Mouse (Mus musculus): ENCODE measurements around the gene 5031439G07Rik. TPM values are rescaled to one million over a fixed set of nuclear protein-coding genes. Genes with fewer than 3 reads are reported as not detected.
A peak's percentile ranks its signal among the peaks of the same experiment; 100 is the strongest.

The 5031439G07Rik gene
- polyA plus RNA-seq, 1 experiment from 2014 or later = 16.2 TPM

DNA sequence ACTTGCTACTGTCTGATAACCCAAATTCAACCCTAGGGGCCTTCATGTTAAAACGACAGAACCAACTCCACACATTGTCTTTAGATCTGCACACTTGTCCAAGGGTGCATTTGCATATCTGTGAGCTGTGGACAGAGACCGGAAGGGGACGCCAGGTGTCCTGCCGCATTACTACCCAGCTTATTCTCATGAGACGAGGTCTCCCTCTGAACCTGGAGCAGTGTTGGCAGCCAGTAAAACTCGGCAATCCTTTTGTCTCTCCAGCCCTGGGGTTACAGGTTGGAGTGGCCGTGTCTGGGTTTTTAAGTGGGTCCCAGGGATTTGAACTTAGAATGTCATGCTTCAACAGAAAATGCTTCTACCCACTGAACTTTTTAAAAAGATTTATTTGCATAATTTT, 11.6 kb upstream of the 5031439G07Rik start:
- no peaks in the 10 kb centered on the region for H3K36me3 ChIP-seq (ENCODE audit: control insufficient read depth, insufficient read depth, low read length)
- H3K9me3 ChIP-seq (ENCODE audit: control insufficient read depth, low read length) = no peaks in the 10 kb centered on the region
- H3K4me3 ChIP-seq (ENCODE audit: low read depth, low read length) = no peak overlapping the region
- no peak overlapping the region for H3K4me2 ChIP-seq (ENCODE audit: low read depth, low read length, severe bottlenecking)
- ATAC-seq (replicated peaks; ENCODE audit: low FRiP score) (no peak), DNase-seq (ENCODE audit: low spot score) (no peak)
- H3K9ac ChIP-seq (ENCODE audit: low read length) = no peak overlapping the region
- H3K27ac ChIP-seq (ENCODE audit: low read depth, low read length) = no peak overlapping the region
- WGBS = 69% methylated on average over 7 of the region's 7 CpGs
- no peaks in the 10 kb centered on the region for H3K27me3 ChIP-seq (ENCODE audit: control insufficient read depth, insufficient read depth, low read length)
- H3K4me1 ChIP-seq (replicated peaks; ENCODE audit: control insufficient read depth, insufficient read depth, low read length) = no peaks in the 10 kb centered on the region

DNA sequence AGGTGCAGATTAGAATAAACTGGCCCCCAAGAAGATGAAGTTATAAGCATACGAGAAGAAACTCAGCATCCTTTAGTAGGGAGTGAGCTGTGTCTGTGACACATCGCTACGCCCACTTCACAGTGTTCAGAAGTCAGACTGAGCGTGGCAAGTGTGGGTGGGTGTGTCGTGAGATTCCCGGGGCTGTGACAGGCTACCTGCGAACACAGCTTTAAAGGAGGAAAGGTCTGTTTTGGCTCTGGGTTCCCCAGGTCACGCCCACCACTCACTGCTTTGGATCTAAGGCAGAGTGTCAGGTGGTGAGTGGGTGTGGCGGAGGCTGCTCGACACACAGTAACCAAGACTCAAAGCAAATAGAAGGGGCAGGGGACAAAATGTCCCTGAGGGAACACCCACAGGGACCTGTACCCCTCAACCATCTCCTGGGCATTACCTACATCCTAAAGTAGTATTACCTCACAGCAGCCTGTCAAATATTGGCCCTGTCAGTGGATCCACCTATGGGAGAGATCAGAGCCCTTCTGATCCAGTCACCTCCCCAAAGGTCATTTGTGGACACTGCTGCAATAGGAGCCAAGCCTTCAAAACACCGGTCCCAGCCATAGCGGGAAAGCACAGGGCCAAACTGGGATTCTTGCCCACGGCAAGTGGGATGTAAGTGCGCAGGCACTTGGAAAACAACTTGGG, 9.6 kb upstream of the 5031439G07Rik start:
- Histone ChIP-seq H3K36me3 (ENCODE audit: control insufficient read depth, insufficient read depth, low read length) (no peaks in the 10 kb centered on the region), H3K9ac (ENCODE audit: low read length) (no peak overlapping the region), H3K27ac (ENCODE audit: low read depth, low read length) (no peak overlapping the region), H3K4me1 (replicated peaks; ENCODE audit: control insufficient read depth, insufficient read depth, low read length) (no peaks in the 10 kb centered on the region), H3K4me3 (ENCODE audit: low read depth, low read length) (no peak overlapping the region), H3K27me3 (ENCODE audit: control insufficient read depth, insufficient read depth, low read length) (no peaks in the 10 kb centered on the region), H3K9me3 (ENCODE audit: control insufficient read depth, low read length) (no peaks in the 10 kb centered on the region), H3K4me2 (ENCODE audit: low read depth, low read length, severe bottlenecking) (no peak overlapping the region)
- ATAC-seq (replicated peaks; ENCODE audit: low FRiP score) (no peak), DNase-seq (ENCODE audit: low spot score) (no peak)
- WGBS = 79% methylated on average over 14 of the region's 14 CpGs

DNA sequence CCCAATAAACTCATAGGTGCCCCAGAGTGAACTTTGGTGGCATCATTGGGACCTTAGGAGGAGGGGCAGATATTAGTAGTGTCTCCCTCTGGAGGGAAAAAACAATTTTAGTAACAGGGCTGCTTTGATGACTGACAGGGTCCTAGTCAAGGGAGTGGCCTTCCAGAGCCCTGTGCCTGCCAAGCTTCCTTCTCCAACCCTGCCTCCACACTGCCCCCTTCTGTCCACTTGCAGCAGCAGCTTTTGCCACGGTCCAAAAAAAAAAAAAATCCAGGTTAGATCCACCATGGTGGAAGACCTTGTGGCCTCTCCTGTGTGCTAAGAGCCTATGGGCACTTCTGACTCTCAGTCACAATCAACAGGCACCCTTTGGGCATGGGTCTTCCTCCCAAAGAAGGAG, 7.6 kb upstream of the 5031439G07Rik start:
- Histone ChIP-seq H3K36me3 (ENCODE audit: control insufficient read depth, insufficient read depth, low read length) (no peaks in the 10 kb centered on the region), H3K27ac (ENCODE audit: low read depth, low read length) (no peak overlapping the region), H3K27me3 (ENCODE audit: control insufficient read depth, insufficient read depth, low read length) (no peaks in the 10 kb centered on the region), H3K9ac (ENCODE audit: low read length) (no peak overlapping the region), H3K4me2 (ENCODE audit: low read depth, low read length, severe bottlenecking) (no peak overlapping the region), H3K9me3 (ENCODE audit: control insufficient read depth, low read length) (no peaks in the 10 kb centered on the region), H3K4me3 (ENCODE audit: low read depth, low read length) (no peak overlapping the region), H3K4me1 (replicated peaks; ENCODE audit: control insufficient read depth, insufficient read depth, low read length) (no peaks in the 10 kb centered on the region)
- ATAC-seq (replicated peaks; ENCODE audit: low FRiP score) = no peak
- 15% methylated on average over 1 of the region's 1 CpGs for WGBS
- peak; percentile 75 for DNase-seq (ENCODE audit: low spot score)

DNA sequence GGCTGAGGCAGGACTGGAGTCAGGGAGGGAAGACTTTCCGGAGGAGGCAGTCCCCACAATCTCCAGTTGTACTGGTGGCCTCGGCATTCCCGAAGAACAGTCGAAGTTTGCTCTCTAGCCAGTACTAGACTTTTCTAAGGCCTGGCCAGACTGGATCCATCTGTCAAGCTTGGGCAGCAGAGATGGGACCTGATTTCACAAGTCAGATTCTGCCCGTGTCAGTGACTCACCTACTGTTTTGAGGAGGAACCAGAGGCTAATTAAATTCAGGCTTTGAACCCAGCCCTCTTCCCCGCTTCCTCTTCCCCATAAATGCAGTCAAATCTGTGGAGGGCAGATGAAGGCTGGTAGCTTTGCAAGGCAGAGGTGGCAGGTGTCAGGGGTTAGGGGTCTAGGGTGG, 6.7 kb upstream of the 5031439G07Rik start:
- Histone ChIP-seq H3K9ac (ENCODE audit: low read length) (no peak overlapping the region), H3K4me1 (replicated peaks; ENCODE audit: control insufficient read depth, insufficient read depth, low read length) (no peaks in the 10 kb centered on the region), H3K4me3 (ENCODE audit: low read depth, low read length) (no peak overlapping the region), H3K27ac (ENCODE audit: low read depth, low read length) (no peak overlapping the region), H3K36me3 (ENCODE audit: control insufficient read depth, insufficient read depth, low read length) (no peaks in the 10 kb centered on the region), H3K9me3 (ENCODE audit: control insufficient read depth, low read length) (no peaks in the 10 kb centered on the region), H3K27me3 (ENCODE audit: control insufficient read depth, insufficient read depth, low read length) (no peaks in the 10 kb centered on the region), H3K4me2 (ENCODE audit: low read depth, low read length, severe bottlenecking) (no peak overlapping the region)
- no peak for DNase-seq (ENCODE audit: low spot score)
- no peak for ATAC-seq (replicated peaks; ENCODE audit: low FRiP score)
- 51% methylated on average over 6 of the region's 6 CpGs for WGBS

DNA sequence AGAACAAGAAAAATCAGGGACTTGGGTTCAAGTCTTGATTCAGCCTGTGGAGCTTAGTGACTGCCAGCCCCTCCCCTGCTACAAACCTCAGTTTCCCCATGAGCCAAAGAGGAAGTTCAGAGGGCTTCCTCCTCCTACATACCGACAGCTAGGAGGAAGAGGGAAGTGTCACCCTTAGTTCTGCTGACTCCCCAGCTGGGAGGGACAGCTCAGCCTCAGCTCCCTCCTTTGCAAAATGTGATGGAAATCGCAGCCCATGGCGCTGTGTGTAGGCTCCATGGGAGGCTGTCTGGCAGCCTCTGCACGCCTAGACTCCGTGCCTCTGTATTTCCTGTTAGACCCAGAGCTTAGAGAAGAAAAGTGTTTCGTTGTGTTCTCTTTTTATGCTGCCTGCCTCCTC, 6.1 kb upstream of the 5031439G07Rik start:
- Histone ChIP-seq H3K36me3 (ENCODE audit: control insufficient read depth, insufficient read depth, low read length) (no peaks in the 10 kb centered on the region), H3K9ac (ENCODE audit: low read length) (no peak overlapping the region), H3K4me3 (ENCODE audit: low read depth, low read length) (no peak overlapping the region), H3K4me1 (replicated peaks; ENCODE audit: control insufficient read depth, insufficient read depth, low read length) (no peaks in the 10 kb centered on the region; the same call in 1 of the 2 replicates), H3K27ac (ENCODE audit: low read depth, low read length) (no peak overlapping the region), H3K4me2 (ENCODE audit: low read depth, low read length, severe bottlenecking) (no peak overlapping the region), H3K27me3 (ENCODE audit: control insufficient read depth, insufficient read depth, low read length) (no peaks in the 10 kb centered on the region), H3K9me3 (ENCODE audit: control insufficient read depth, low read length) (no peaks in the 10 kb centered on the region)
- ATAC-seq (replicated peaks; ENCODE audit: low FRiP score) (no peak), DNase-seq (ENCODE audit: low spot score) (no peak)
- WGBS = 45% methylated on average over 6 of the region's 6 CpGs

DNA sequence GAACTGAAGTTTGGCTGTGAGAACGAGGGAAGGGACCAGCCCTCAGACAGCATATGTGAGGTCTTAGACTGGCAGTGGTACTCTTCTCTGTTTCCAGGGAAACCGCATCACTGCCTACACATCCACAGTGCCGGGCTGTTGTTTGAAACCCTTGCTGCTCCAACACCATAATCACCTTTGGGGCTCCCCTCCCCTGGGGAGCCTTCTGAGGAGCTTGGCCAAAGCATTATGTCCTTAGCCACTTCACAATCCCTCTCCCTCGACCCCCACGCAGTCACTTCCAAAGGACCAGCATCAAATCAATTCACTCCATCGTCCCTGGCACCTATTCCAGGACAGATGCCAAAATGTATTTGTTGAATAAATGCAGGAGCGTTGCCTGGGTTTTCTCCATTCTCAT, 1.4 kb upstream of the 5031439G07Rik start:
- peaks cover 4% of the 10 kb centered on the region; the same call in 1 of the 2 replicates for H3K4me1 ChIP-seq (replicated peaks; ENCODE audit: control insufficient read depth, insufficient read depth, low read length)
- DNase-seq (ENCODE audit: low spot score) (no peak), ATAC-seq (replicated peaks; ENCODE audit: low FRiP score) (no peak)
- H3K4me3 ChIP-seq (ENCODE audit: low read depth, low read length) = no peak overlapping the region
- H3K9me3 ChIP-seq (ENCODE audit: control insufficient read depth, low read length) = no peaks in the 10 kb centered on the region
- WGBS = 69% methylated on average over 7 of the region's 7 CpGs
- H3K27ac ChIP-seq (ENCODE audit: low read depth, low read length) = no peak overlapping the region
- H3K4me2 ChIP-seq (ENCODE audit: low read depth, low read length, severe bottlenecking) = no peak overlapping the region
- no peak overlapping the region for H3K9ac ChIP-seq (ENCODE audit: low read length)
- no peaks in the 10 kb centered on the region for H3K36me3 ChIP-seq (ENCODE audit: control insufficient read depth, insufficient read depth, low read length)
- no peaks in the 10 kb centered on the region for H3K27me3 ChIP-seq (ENCODE audit: control insufficient read depth, insufficient read depth, low read length)

DNA sequence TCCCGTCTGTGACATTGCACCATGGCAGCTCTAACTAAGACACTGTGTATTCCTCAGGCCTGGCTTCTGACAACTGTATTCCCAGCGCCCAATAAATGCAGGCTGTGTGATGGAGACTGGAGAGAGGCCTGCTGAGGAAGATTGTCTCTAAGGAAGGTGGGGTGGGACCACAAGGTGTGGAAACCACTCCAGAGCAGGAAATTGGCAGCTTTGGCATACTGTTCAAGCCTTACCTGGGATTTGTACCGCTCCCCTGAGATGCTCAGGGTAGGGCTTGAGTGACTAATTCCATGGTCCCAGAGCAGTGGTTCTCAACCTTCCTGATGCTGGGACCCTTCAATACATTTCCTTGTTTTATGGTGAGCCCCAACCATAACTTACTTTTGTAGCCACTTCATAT, 747 bp upstream of the 5031439G07Rik start:
- no peak overlapping the region for H3K4me3 ChIP-seq (ENCODE audit: low read depth, low read length)
- no peaks in the 10 kb centered on the region for H3K27me3 ChIP-seq (ENCODE audit: control insufficient read depth, insufficient read depth, low read length)
- DNase-seq (ENCODE audit: low spot score) (peak; percentile 26), ATAC-seq (replicated peaks; ENCODE audit: low FRiP score) (no peak)
- no peak overlapping the region for H3K4me2 ChIP-seq (ENCODE audit: low read depth, low read length, severe bottlenecking)
- 72% methylated on average over 3 of the region's 3 CpGs for WGBS
- no peaks in the 10 kb centered on the region for H3K9me3 ChIP-seq (ENCODE audit: control insufficient read depth, low read length)
- H3K4me1 ChIP-seq (replicated peaks; ENCODE audit: control insufficient read depth, insufficient read depth, low read length) = peaks cover 4% of the 10 kb centered on the region; the same call in 1 of the 2 replicates
- H3K27ac ChIP-seq (ENCODE audit: low read depth, low read length) = no peak overlapping the region
- H3K36me3 ChIP-seq (ENCODE audit: control insufficient read depth, insufficient read depth, low read length) = no peaks in the 10 kb centered on the region
- H3K9ac ChIP-seq (ENCODE audit: low read length) = no peak overlapping the region

DNA sequence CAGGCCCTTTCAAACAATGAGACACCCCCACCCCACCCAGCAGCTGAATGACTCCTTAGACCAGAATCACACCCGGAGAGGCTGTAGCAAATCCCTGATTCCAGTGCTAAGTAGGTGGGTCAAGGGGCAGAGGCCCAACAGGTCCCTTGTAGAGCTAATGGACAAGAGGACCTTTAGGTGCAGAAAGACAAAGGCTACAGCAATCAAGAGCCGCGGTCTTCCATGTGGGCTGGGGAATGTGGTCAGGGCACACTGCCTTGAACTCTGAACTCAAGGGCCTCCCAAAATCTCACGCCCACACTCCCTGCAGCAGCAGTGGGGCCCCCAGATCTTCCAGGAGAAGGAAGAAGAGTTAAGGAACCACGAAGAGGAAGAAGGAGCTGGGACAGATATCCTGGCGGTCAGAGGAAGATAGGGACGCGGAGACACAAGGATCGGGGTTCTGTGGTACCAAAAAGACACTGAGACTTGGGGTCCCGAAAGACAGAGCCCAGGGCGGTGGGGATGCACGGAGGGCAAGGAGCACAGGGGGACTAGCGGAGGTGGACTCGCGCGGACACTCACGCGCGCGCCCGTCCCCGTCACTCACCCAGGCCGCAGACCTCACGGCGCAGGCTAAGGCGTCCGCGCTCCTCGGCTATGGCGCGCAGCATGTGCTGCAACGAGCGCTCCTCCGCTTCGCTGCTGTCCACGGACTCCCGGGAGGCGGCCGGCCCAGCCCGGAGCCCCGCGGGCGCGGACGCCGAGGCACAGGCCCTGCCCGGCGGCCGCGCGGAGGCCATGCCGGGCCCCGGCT, 1.1 kb downstream of the 5031439G07Rik start:
- Histone ChIP-seq H3K36me3 (ENCODE audit: control insufficient read depth, insufficient read depth, low read length) (no peaks in the 10 kb centered on the region), H3K4me2 (ENCODE audit: low read depth, low read length, severe bottlenecking) (peak overlapping the region; percentile 78), H3K9me3 (ENCODE audit: control insufficient read depth, low read length) (no peaks in the 10 kb centered on the region), H3K4me1 (replicated peaks; ENCODE audit: control insufficient read depth, insufficient read depth, low read length) (peaks cover 4% of the 10 kb centered on the region; the same call in 1 of the 2 replicates), H3K27ac (ENCODE audit: low read depth, low read length) (no peak overlapping the region), H3K27me3 (ENCODE audit: control insufficient read depth, insufficient read depth, low read length) (no peaks in the 10 kb centered on the region), H3K4me3 (ENCODE audit: low read depth, low read length) (peak overlapping the region; percentile 88), H3K9ac (ENCODE audit: low read length) (peak overlapping the region; percentile 87)
- peak; percentile 80 for DNase-seq (ENCODE audit: low spot score)
- 1% methylated on average over 38 of the region's 53 CpGs for WGBS
- peak; percentile 49 for ATAC-seq (replicated peaks; ENCODE audit: low FRiP score)
